Mouse (Mus musculus) intestine, embryonic 14.5 days (tissue): ENCODE results near the gene Col4a2. TPM values are rescaled to one million over a fixed set of nuclear protein-coding genes. Genes with fewer than 3 reads are reported as not detected.

Experiments used
- ATAC-seq: fragments of 200-750 bp; cut with Nextera tagmentation; replicated peaks from 2 replicates; pipeline ENCODE4 v1.8.0; 2017; ENCODE audit warnings: low read depth, moderate number of reproducible peaks, moderate TSS enrichment, moderate library complexity; ENCODE audit not compliant: low FRiP score, low TSS enrichment
- DNase-seq: peaks from one replicate; pipeline ENCODE4 v3.0.0-alpha.2; 2018; ENCODE audit warnings: low spot score
- H3K27ac ChIP-seq: fragments of 300-500 bp; sonication (generic); 2 replicates; pipeline ENCODE4 v1.5.1; 2014; ENCODE audit warnings: low read depth, mild to moderate bottlenecking, control low read depth
- H3K27me3 ChIP-seq: fragments of 300-500 bp; sonication (generic); replicated peaks from 2 replicates; pipeline ENCODE4 v1.6.1; 2014; ENCODE audit warnings: low read length, control low read depth; ENCODE audit not compliant: control insufficient read depth, insufficient read depth
- H3K36me3 ChIP-seq: fragments of 300-500 bp; sonication (generic); 2 replicates; pipeline ENCODE4 v1.6.1; 2014; ENCODE audit warnings: low read length, control low read depth; ENCODE audit not compliant: control insufficient read depth, insufficient read depth
- H3K4me1 ChIP-seq: fragments of 300-500 bp; sonication (generic); replicated peaks from 2 replicates; pipeline ENCODE4 v1.6.1; 2014; ENCODE audit warnings: low read length, control low read depth, mixed read lengths; ENCODE audit not compliant: control insufficient read depth, insufficient read depth
- H3K4me2 ChIP-seq: fragments of 300-500 bp; sonication (generic); 2 replicates; pipeline ENCODE4 v1.6.1; 2014; ENCODE audit warnings: low read length
- H3K4me3 ChIP-seq: fragments of 300-500 bp; sonication (generic); 2 replicates; pipeline ENCODE4 v1.5.1; 2014; ENCODE audit warnings: low read depth, low read length, control low read depth, mixed read lengths
- H3K9ac ChIP-seq: fragments of 300-500 bp; sonication (generic); 2 replicates; pipeline ENCODE4 v1.6.1; 2014; ENCODE audit warnings: mild to moderate bottlenecking, low read length
- H3K9me3 ChIP-seq: fragments of 300-500 bp; sonication (generic); 2 replicates; pipeline ENCODE4 v1.6.1; 2016; ENCODE audit warnings: low read length, control low read depth; ENCODE audit not compliant: control insufficient read depth
- WGBS: fragments of 180-500 bp; shearing (Covaris S2); extraction: QIAGEN DNeasy Blood & Tissue Kit; methylation state at CpG from one replicate; pipeline ENCODE4 v1.1.7; 2014; 5-methylcytosine and 5-hydroxymethylcytosine counted together
- polyA plus RNA-seq: library from polyadenylated mRNA; unstranded; fragments of >200 nt; fragmentation: Nextera tagmentation; extraction: Ambion mirVana; gene quantifications from 2 replicates; pipeline ENCODE4 v1.2.1, GENCODE M21; 2014

Gene Col4a2
- polyA plus RNA-seq, 1 experiment from 2014 or later: 58.4 TPM

GRCm38 (mm10) chr8:11475876-11476275, 163.3 kb downstream of the Col4a2 start:
- DNase-seq: no peak
- no peaks in the 10 kb centered on the region for H3K9me3 ChIP-seq
- H3K4me1 ChIP-seq: peaks cover 21% of the 10 kb centered on the region
- H3K27ac ChIP-seq: no peak overlapping the region
- ATAC-seq: no peak
- peaks cover 41% of the 10 kb centered on the region for H3K27me3 ChIP-seq
- H3K9ac ChIP-seq: no peak overlapping the region
- H3K36me3 ChIP-seq: no peaks in the 10 kb centered on the region
- H3K4me3 ChIP-seq: no peak overlapping the region
- WGBS: 9% methylated on average over 2 of the region's 2 CpGs
- H3K4me2 ChIP-seq: 0 out of 2 replicates have a peak overlapping the region, but pooled peaks have one; percentile 88

DNA sequence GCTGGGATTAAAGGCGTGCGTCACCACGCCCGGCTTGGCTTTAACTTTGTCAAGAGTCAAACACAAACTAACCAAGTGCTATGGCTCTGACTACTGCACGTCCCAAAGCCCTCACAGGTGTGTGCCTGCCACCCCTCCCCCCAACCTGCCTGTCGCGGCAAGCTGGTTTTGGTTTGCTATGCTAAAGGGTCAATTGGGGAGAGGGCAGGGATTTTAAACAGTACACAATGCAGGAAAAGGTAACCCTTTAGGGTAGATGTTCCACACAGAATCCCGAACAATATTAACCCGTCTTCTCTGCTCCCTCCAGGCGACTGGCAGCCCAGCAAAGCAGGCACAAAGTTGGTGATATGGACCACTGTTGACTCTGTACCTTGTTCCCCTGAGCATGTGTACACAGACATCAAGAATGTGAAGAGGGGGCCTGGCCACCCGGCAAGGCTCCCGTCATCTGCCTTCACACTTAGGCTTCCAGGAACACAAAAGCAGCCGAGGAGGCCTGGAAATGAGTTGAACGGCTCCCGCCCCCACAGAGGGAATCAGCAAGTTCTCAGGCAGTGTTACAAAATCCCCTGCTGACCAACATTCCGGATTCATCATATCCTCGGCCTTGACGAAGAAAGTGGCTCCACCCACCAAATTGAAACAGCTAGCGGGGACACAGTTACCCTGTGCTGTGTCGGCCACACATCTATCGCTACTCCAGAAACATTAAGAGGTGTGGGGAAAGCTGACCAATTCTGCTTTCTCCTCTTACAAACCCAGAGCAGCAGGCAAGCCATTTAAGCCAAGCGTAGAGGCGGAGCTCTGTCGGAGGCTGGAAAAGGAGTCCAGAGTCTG, 164.0 kb downstream of the Col4a2 start:
- H3K4me2 ChIP-seq: peak overlapping the region; percentile 88
- ATAC-seq (no peak), DNase-seq (peak; percentile 74)
- peaks cover 21% of the 10 kb centered on the region for H3K4me1 ChIP-seq
- H3K27me3 ChIP-seq: peaks cover 41% of the 10 kb centered on the region
- H3K36me3 ChIP-seq: no peaks in the 10 kb centered on the region
- H3K27ac ChIP-seq: no peak overlapping the region
- H3K9ac ChIP-seq: no peak overlapping the region
- H3K4me3 ChIP-seq: peak overlapping the region; percentile 61
- 10% methylated on average over 24 of the region's 24 CpGs for WGBS
- no peaks in the 10 kb centered on the region for H3K9me3 ChIP-seq

GRCm38 (mm10) chr8:11477178-11477553, 164.6 kb downstream of the Col4a2 start:
- H3K4me1 ChIP-seq: peaks cover 21% of the 10 kb centered on the region
- H3K27ac ChIP-seq: no peak overlapping the region
- peak overlapping the region; percentile 88 for H3K4me2 ChIP-seq
- peaks cover 41% of the 10 kb centered on the region for H3K27me3 ChIP-seq
- peak overlapping the region; percentile 61 for H3K4me3 ChIP-seq
- H3K9ac ChIP-seq: no peak overlapping the region
- DNase-seq (peak; percentile 63), ATAC-seq (no peak)
- no peaks in the 10 kb centered on the region for H3K36me3 ChIP-seq
- no peaks in the 10 kb centered on the region for H3K9me3 ChIP-seq
- 7% methylated on average over 9 of the region's 9 CpGs for WGBS

DNA sequence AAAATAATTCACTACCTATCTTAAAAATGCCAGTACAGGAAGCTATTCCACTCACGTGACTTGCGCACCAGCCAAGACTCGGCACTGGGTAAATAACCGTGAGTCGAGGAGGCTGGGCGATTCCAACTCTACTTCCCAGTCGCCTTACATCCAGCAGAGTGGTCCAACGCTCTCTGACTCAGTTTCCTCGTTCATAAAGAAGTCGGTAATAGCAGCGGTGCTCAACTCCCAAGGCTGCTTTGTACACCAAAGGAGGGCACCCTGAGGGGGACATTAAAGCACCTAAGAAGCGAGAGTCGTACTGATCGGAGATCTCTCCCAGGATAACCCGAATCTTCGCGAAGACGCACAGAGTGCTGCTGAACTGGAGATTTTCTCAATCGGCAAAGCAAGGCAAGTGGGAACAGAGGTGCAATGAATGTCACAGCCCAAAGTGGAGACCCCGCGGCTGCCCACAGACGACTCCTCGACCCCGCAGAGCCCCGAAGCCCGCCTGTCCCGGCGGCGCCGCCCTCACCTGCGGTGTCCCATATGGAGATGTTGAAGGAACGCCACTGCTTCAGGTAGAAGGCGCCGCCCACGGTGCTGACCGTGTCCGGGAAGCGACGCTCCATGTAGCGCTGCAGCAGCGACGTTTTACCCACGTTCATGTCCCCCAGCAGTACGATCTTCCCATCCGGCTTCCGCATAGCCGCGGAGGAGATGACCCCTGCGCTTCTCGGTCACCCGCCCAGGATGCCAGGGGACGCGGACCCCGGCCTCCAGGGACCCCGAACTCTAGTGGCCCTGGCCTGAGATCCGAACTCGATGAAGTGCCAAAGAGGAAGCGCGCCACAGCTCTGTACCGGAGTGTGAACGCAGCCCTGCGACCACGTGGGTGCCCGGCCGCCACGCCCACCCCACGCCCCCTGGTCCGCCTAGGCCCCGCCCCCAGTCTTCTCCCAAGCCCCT, 165.5 kb downstream of the Col4a2 start, which contains the start of gene Rab20:
Gene Rab20 (minus strand): TSS at position 900 of the 951 bp plus-strand sequence.
- H3K9ac ChIP-seq: peak within 1 kb of the TSS; percentile 39
- H3K27me3 ChIP-seq: peaks cover 41% of the 10 kb centered on the region
- no peaks in the 10 kb centered on the region for H3K36me3 ChIP-seq
- peaks cover 21% of the 10 kb centered on the region for H3K4me1 ChIP-seq
- no peak within 1 kb of the TSS for H3K27ac ChIP-seq
- no peaks in the 10 kb centered on the region for H3K9me3 ChIP-seq
- ATAC-seq (peak; percentile 76), DNase-seq (peak; percentile 87)
- peak within 1 kb of the TSS; percentile 88 for H3K4me2 ChIP-seq
- under 1% methylated on average over 68 of the region's 69 CpGs for WGBS
- H3K4me3 ChIP-seq: peak within 1 kb of the TSS; percentile 61

GRCm38 (mm10) chr8:11478807-11479527, 166.4 kb downstream of the Col4a2 start:
- Histone ChIP-seq H3K9ac (no peak overlapping the region), H3K4me2 (peak overlapping the region; percentile 88), H3K4me1 (peaks cover 21% of the 10 kb centered on the region), H3K27me3 (peaks cover 41% of the 10 kb centered on the region), H3K9me3 (no peaks in the 10 kb centered on the region), H3K27ac (no peak overlapping the region), H3K4me3 (peak overlapping the region; percentile 61), H3K36me3 (no peaks in the 10 kb centered on the region)
- DNase-seq: peak; percentile 67
- WGBS: 6% methylated on average over 23 of the region's 23 CpGs
- 0 out of 2 replicates have a peak, but pooled peaks have one; percentile 13 for ATAC-seq

DNA sequence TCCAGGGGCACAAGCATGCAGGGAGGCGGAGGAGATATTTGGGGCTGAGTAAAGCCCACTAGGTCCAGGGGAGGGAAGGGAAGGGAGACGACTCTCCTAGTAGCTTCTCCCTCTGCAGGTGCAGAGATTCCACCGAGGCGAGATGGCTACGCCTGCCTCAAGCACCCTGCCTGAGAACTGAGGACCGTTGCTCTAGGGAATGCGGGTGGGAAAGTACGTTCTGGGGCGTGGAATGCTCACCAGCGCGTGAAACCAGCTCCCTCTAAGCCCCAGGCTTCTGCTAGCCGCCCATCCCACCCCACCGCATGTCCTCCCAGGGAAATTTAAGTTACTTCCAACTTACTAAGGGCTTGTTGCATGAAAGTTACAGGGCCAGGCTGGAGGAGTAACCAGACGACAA, 167.0 kb downstream of the Col4a2 start:
- H3K4me2 ChIP-seq: no peak overlapping the region
- no peak overlapping the region for H3K4me3 ChIP-seq
- no peaks in the 10 kb centered on the region for H3K9me3 ChIP-seq
- no peak for DNase-seq
- 14% methylated on average over 14 of the region's 14 CpGs for WGBS
- peaks cover 21% of the 10 kb centered on the region for H3K4me1 ChIP-seq
- H3K36me3 ChIP-seq: no peaks in the 10 kb centered on the region
- no peak overlapping the region for H3K27ac ChIP-seq
- no peak for ATAC-seq
- peaks cover 41% of the 10 kb centered on the region for H3K27me3 ChIP-seq
- no peak overlapping the region for H3K9ac ChIP-seq

- no peak overlapping the region for H3K4me2 ChIP-seq
- no peaks in the 10 kb centered on the region for H3K9me3 ChIP-seq
- peaks cover 25% of the 10 kb centered on the region for H3K27me3 ChIP-seq
- peaks cover 10% of the 10 kb centered on the region for H3K4me1 ChIP-seq
- WGBS: 74% methylated on average over 3 of the region's 3 CpGs
- H3K27ac ChIP-seq: no peak overlapping the region
- H3K9ac ChIP-seq: no peak overlapping the region
- ATAC-seq (no peak), DNase-seq (no peak)
- no peaks in the 10 kb centered on the region for H3K36me3 ChIP-seq
- no peak overlapping the region for H3K4me3 ChIP-seq
These were observed 169.3 kb downstream of the Col4a2 start for GRCm38 (mm10) chr8:11481876-11482275.

- WGBS: 58% methylated on average over 3 of the region's 3 CpGs
These were observed 169.9 kb downstream of the Col4a2 start for GRCm38 (mm10) chr8:11482537-11482936.

More at GRCm38 (mm10) chr8:11482537-11482936, 169.9 kb downstream of the Col4a2 start:
- H3K9me3 ChIP-seq: no peaks in the 10 kb centered on the region
- no peak overlapping the region for H3K27ac ChIP-seq
- no peak overlapping the region for H3K9ac ChIP-seq
- H3K27me3 ChIP-seq: peaks cover 20% of the 10 kb centered on the region
- H3K4me2 ChIP-seq: no peak overlapping the region
- H3K36me3 ChIP-seq: no peaks in the 10 kb centered on the region
- H3K4me1 ChIP-seq: peaks cover 5% of the 10 kb centered on the region; the same call in 1 of the 2 replicates
- ATAC-seq (no peak), DNase-seq (no peak)
- H3K4me3 ChIP-seq: no peak overlapping the region
